Mouse (Mus musculus) embryo, embryonic 11.5 days (tissue): Measurements from ENCODE around the gene AC161166.1.

ENCODE experiments used
- DNase-seq: peaks from one replicate; pipeline ENCODE4 v3.0.0-alpha.2; 2012; ENCODE audit warnings: low read depth, low spot score

Gene AC161166.1

DNA sequence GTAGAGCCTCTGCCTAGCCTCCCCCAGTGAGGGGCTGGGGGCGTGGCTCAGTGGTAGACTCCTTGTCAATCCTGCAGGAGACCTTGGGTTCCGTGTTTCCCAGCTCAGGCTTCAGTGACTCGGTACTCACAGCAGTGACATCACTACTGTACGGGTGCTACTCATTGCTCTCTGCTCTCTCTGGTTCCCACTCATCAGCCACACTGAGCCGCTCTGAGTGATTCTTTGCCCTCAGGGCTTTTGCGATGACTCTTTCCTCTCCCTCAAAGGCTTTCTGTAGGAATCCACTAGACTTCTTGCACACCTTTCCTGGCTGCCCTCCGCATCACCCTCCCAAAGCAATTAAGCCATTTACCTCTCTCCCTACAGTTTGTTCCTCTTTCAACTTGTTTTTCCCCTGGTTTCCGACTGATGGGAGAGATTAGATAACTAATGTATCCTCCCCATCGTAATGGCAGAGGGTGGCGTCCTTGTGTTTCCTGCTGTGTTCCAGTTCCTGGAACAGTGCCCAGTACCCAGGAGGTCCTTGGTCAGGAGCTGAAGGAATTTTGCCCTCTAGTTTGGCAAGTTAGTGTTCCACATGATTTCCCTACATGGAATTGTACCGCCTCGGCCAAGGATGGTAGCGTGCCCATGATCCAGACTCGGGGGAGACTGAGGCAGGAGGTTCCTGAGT, 50.7 kb downstream of the AC161166.1 start:
- no peak for DNase-seq
